Mouse (Mus musculus) olfactory bulb, adult 2 months (tissue): ENCODE results near the gene Ror2.

ENCODE experiments used
- CTCF ChIP-seq: fragments of 200-500 bp; IDR thresholded peaks from 2 replicates; pipeline ENCODE4 v1.5.1; 2012; ENCODE audit warnings: low read depth, mild to moderate bottlenecking, low read length, moderate library complexity; ENCODE audit not compliant: insufficient read depth
- POLR2A ChIP-seq: fragments of 200-500 bp; IDR thresholded peaks from 2 replicates; pipeline ENCODE4 v1.6.1; 2012; ENCODE audit warnings: mild to moderate bottlenecking, low read depth, low read length, moderate library complexity; ENCODE audit not compliant: insufficient read depth

- TF ChIP-seq POLR2A = no peak
- no peak for TF ChIP-seq CTCF
Observed at GRCm38 (mm10) chr13:53316515-53317295, 30.8 kb upstream of the Ror2 start.
